Mouse (Mus musculus): Measurements from ENCODE around the gene Atp2a3.

GRCm38 (mm10) chr11:72944996-72945793 is 15.8 kb upstream of the Atp2a3 start:
- TF ChIP-seq CTCF (IDR thresholded peaks at IDR 0.05; ENCODE audit: insufficient read depth, low read length) (no peak), POLR2A (IDR thresholded peaks at IDR 0.05; ENCODE audit: borderline replicate concordance, extremely low read depth, low read depth, low read length) (no peak)

All from lung, adult 2 months (tissue).